Mouse (Mus musculus): ENCODE data around the gene Tekt3. TPM values are rescaled to one million over a fixed set of nuclear protein-coding genes. Genes with fewer than 3 reads are reported as not detected.

Gene Tekt3
- polyA plus RNA-seq, 1 experiment from 2014 or later, result not detected

DNA sequence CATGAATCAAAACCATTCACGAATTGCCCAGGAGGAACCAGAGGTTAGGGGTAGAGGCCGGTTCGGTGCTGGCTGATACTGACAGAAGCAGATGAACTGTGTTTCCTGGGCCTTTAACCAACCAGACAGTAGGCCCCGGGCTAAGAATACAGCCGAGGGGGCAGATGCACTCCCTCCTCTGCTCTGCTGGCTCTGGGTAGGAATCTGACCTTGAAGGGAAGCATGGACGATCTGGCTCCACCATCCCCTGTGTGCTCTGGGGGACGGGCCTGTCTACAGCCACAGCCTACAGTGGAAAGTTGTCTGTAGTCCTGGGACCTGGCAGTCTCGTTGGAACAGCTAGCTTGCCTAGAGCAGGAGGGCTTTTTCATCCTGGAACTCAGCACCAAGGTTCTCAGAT lies 82.0 kb downstream of the Tekt3 start:
- H3K4me1 ChIP-seq, result no peaks in the 10 kb centered on the region
- 89% methylated on average over 8 of the region's 8 CpGs for WGBS
- no peaks in the 10 kb centered on the region for H3K9me3 ChIP-seq (replicated peaks)
- no peaks in the 10 kb centered on the region for H3K27me3 ChIP-seq (ENCODE audit: low read depth, poor library complexity, severe bottlenecking)
- H3K4me3 ChIP-seq, result no peak overlapping the region
- no peak for DNase-seq (ENCODE audit: low spot score)
- H3K27ac ChIP-seq, result no peak overlapping the region
- peaks cover 4% of the 10 kb centered on the region; the same call in 1 of the 2 replicates for H3K36me3 ChIP-seq

Other genes starting within 250 kb of the Tekt3 start
- 2.9 and 3.3 TPM in 2 replicates for gene Trim16, start 241.4 kb upstream of the Tekt3 start, polyA plus RNA-seq (2016; fragmentation: Nextera tagmentation; extraction: Ambion mirVana)
- gene Fbxw10, start 214.6 kb upstream of the Tekt3 start, polyA plus RNA-seq (2016; fragmentation: Nextera tagmentation; extraction: Ambion mirVana), result 0.31 and 0.84 TPM in 2 replicates
- 37.9 and 43.4 TPM in 2 replicates for gene Tvp23b, start 182.2 kb upstream of the Tekt3 start, polyA plus RNA-seq (2016; fragmentation: Nextera tagmentation; extraction: Ambion mirVana)
- not detected in 2 replicates for gene Cdrt4, start 110.5 kb upstream of the Tekt3 start, polyA plus RNA-seq (2016; fragmentation: Nextera tagmentation; extraction: Ambion mirVana)
- gene Pmp22, start 67.3 kb downstream of the Tekt3 start, polyA plus RNA-seq (2016; fragmentation: Nextera tagmentation; extraction: Ambion mirVana), result 27.7 and 29.8 TPM in 2 replicates